Mouse (Mus musculus) liver, embryonic 14 days (tissue): ENCODE data around the gene Yy1. TPM values are rescaled to one million over a fixed set of nuclear protein-coding genes. Genes with fewer than 3 reads are reported as not detected.

Experiments used
- polyA plus RNA-seq: library from polyadenylated mRNA; depleted of rRNA; stranded (reverse); fragments of >200 nt; gene quantifications from 2 replicates; pipeline ENCODE4 v1.2.3, GENCODE M21; 2012; rRNA removed

Yy1 gene
- 11.3 and 13.6 TPM in 2 replicates for polyA plus RNA-seq

GRCm38 (mm10) chr12:108792546-108793452, at the start of gene Yy1:
TSS of gene Yy1 (plus strand) at chr12:108792973.

DNA sequence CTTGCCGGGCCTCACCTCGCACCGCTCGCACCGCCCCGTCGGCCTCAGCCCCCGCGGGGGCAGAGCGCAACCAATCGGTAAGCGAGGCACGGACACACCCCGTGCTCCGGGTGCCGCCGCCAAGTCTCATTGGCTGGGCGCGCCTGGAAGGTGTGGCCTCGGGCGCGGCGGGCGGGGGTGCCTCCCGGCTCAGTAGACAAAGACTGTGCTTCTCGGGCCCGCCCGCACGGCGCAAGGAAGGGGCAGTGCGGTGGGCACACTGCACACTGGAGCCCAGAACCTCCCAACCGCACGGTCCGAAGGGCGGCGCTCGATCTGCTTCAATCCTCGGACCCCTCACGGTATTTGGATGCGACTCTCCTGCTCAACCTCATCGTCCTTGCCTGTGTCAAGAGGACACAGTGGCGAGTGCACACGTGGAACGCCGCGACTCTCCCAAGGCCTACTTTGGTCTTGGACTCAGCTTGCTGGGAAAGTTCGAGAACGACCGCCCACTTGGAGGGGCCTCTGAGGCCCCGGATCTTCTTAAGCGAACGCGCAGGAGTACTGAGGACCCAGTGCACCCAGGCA, 43.2 kb downstream of the Yy1 start, which contains the start of the genes Slc25a29 and Slc25a47:
Slc25a29 (minus strand) TSS at position 44 of the 570 bp plus-strand sequence.
Slc25a47 (plus strand) TSS at position 207 of the 570 bp plus-strand sequence.

Other genes starting within 250 kb of the Yy1 start
- gene Evl, start 238.3 kb upstream of the Yy1 start, polyA plus RNA-seq, result 15.3 and 16.8 TPM in 2 replicates
- gene Degs2, start 90.7 kb upstream of the Yy1 start, polyA plus RNA-seq, result 0.03 TPM in 1 of 2 replicates, not detected in the other
- 0.37 and 0.53 TPM in 2 replicates for gene Slc25a29, start 42.9 kb downstream of the Yy1 start, polyA plus RNA-seq
- gene Slc25a47, start 43.1 kb downstream of the Yy1 start, polyA plus RNA-seq, result 2.9 and 3.9 TPM in 2 replicates
- gene Wdr25, start 100.7 kb downstream of the Yy1 start, polyA plus RNA-seq, result 3.8 and 4.1 TPM in 2 replicates
- gene Wars, start 101.2 kb downstream of the Yy1 start, polyA plus RNA-seq, result 18.1 and 20.4 TPM in 2 replicates